8 mouse cellular contexts compared by ENCODE assay signal in the genomic region with DNA sequence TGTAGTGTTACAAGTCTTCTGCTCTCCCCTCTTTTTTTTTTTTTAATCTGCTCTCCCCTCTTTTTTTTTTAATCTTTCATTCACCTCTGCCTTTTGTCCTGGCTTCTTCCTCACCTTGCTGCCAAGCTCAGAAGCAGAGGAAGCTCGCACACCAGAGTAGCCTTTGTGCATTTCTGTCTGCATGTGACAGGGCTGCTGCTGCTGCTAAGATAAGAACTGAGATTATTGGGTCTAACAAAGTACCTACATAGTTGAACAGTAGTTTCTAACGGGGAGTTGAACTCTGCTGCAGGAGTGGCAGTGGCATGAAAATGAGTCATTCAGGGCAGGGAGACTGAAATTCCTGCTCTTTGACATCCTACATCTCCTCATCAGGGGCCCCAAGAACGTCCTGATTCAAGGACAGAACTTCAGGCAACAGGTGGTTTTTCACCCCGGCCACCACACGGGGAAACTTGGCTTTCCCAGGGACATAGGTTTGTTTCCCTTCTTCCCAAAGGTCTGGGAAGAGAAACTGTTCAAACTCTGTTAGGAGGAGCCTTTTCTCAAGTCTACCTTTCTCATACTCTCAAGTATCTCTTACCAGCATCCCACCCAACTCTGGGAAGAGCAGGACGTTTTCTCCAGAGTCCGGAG. TPM values are rescaled to one million over a fixed set of nuclear protein-coding genes. Genes with fewer than 3 reads are reported as not detected.
DNase-seq lines count a peak whose midpoint lies in the region; ATAC-seq and TF ChIP-seq lines count a peak whose summit lies in the region.

No protein-coding gene starts in this region.

- no peak for DNase-seq in left cerebral cortex, adult 2 months (ENCODE audit: extremely low spot score in 1 of 2, low spot score in 2 of 2)
- no peak for DNase-seq in left cerebral cortex, adult 8-10 months (ENCODE audit: low spot score in 2 of 2)
- DNase-seq in c-Kit-positive CD71-positive TER-119-negative erythroid progenitor cells, embryonic 14.5 days (ENCODE audit: low read depth): peak; percentile 31
- no peak for DNase-seq in midbrain, embryonic 10.5 days (ENCODE audit: low spot score)
- DNase-seq in natural killer cell, adult 2 months (ENCODE audit: low spot score in 2 of 2): no peak
- DNase-seq in urinary bladder, postnatal 36 days (ENCODE audit: low spot score in 2 of 2): no peak
- DNase-seq in gastrocnemius, postnatal 4 days (ENCODE audit: low spot score in 2 of 2): no peak

- intact Hi-C loops in left cerebral cortex, adult 2 months (cut with DNase I): loop anchor here (2.0 to 5.0 kb wide), 3 partner anchors 130 to 244 kb away; no protein-coding TSS in a partner anchor

- H3K27me3 ChIP-seq in forebrain, embryonic 15.5 days: no peaks in the 10 kb centered on the region
- no peaks in the 10 kb centered on the region for H3K27me3 ChIP-seq in midbrain, embryonic 10.5 days (ENCODE audit: low read depth, poor library complexity, severe bottlenecking)

- H3K4me3 ChIP-seq in left cerebral cortex, adult 2 months: peak overlapping the region; percentile 78
- H3K4me3 ChIP-seq in forebrain, embryonic 15.5 days: peak overlapping the region; percentile 83
- peak overlapping the region; percentile 97 for H3K4me3 ChIP-seq in midbrain, embryonic 10.5 days

- H3K4me2 ChIP-seq in forebrain, embryonic 15.5 days (replicated peaks): peak overlapping the region; percentile 91

- H3K27ac ChIP-seq in left cerebral cortex, adult 2 months: peak overlapping the region; percentile 100; the same call in 1 of the 2 replicates
- H3K27ac ChIP-seq in forebrain, embryonic 15.5 days (replicated peaks): peak overlapping the region; percentile 99
- peak overlapping the region; percentile 99 for H3K27ac ChIP-seq in midbrain, embryonic 10.5 days (replicated peaks)

- no peaks in the 10 kb centered on the region for H3K9me3 ChIP-seq in forebrain, embryonic 15.5 days
- no peaks in the 10 kb centered on the region for H3K9me3 ChIP-seq in midbrain, embryonic 10.5 days (replicated peaks)

- H3K9ac ChIP-seq in forebrain, embryonic 15.5 days (replicated peaks): peak overlapping the region; percentile 99

- H3K4me1 ChIP-seq in forebrain, embryonic 15.5 days: peaks cover 36% of the 10 kb centered on the region
- H3K4me1 ChIP-seq in midbrain, embryonic 10.5 days: peaks cover 24% of the 10 kb centered on the region

- ATAC-seq in forebrain, embryonic 15.5 days (replicated peaks): no peak

- no peak for TF ChIP-seq CTCF in left cerebral cortex, adult 2 months (IDR thresholded peaks at IDR 0.05)

- WGBS in forebrain, embryonic 15.5 days: 2% methylated on average over 7 of the region's 7 CpGs
- 3% methylated on average over 7 of the region's 7 CpGs for WGBS in midbrain, embryonic 10.5 days

- no peaks in the 10 kb centered on the region for H3K36me3 ChIP-seq in forebrain, embryonic 15.5 days
- H3K36me3 ChIP-seq in midbrain, embryonic 10.5 days: no peaks in the 10 kb centered on the region

RNA-seq across cellular contexts. Expression of a gene that starts 17.2 kb away (rescaled TPM):
- 100 to 1,000 TPM; 117 to 118 TPM for total RNA-seq in left cerebral cortex, adult 2 months (2021)
- total RNA-seq in left cerebral cortex, adult 8-10 months (2022): 100 to 1,000 TPM; 118 to 155 (median 127) TPM
- 29.5 and 31.5 TPM in 2 replicates for polyA plus RNA-seq in forebrain, embryonic 15.5 days (2015; fragmentation: Nextera tagmentation; extraction: Ambion mirVana)
- 10.4 and 15.8 TPM in 2 replicates for polyA plus RNA-seq in midbrain, embryonic 10.5 days (2016; fragmentation: Nextera tagmentation; extraction: Ambion mirVana)
- total RNA-seq in gastrocnemius, postnatal 4 days (2021): 10 to 100 TPM; 40.7 to 42.3 TPM
